Mouse (Mus musculus) liver, postnatal 0 days (tissue): ENCODE data around the gene Plpp7.

Experiments used
- CTCF ChIP-seq: sonication (generic); IDR thresholded peaks from 2 replicates; pipeline ENCODE4 v1.5.1; 2016; ENCODE audit warnings: antibody characterized with exemption, low read depth
- EP300 ChIP-seq: IDR thresholded peaks from 2 replicates; pipeline ENCODE4 v1.6.1; 2016; ENCODE audit warnings: antibody characterized with exemption, low read depth, mild to moderate bottlenecking

DNA sequence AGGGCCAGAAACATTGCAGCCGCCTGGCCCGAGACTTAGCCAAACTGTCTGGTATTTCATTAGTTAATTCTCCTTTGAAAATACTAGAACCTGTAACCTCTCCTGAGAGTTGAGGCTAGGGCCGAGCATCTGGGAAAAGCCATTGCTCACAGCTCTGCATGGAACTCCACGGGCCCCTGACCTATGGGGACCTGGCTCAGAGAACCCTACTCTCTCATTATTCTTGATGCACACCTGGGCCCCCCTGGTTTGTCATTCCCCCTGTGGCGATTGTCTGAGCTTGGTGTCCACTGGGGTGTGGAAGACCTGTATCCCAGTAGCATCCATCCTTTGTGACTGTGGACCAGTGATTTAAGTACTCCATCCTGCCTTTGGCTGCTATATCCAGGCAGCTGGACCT, 44.0 kb downstream of the Plpp7 start:
- TF ChIP-seq CTCF, result no peak
- no peak for TF ChIP-seq EP300
